Mouse (Mus musculus) spleen, adult 12 weeks (tissue): ENCODE results near the gene Hs3st6.
A peak's percentile ranks its signal among the peaks of the same experiment; 100 is the strongest.

ENCODE experiments used
- DNase-seq: peaks from one replicate; pipeline ENCODE4 v3.0.0; 2022; ENCODE audit warnings: low spot score

The Hs3st6 gene

DNA sequence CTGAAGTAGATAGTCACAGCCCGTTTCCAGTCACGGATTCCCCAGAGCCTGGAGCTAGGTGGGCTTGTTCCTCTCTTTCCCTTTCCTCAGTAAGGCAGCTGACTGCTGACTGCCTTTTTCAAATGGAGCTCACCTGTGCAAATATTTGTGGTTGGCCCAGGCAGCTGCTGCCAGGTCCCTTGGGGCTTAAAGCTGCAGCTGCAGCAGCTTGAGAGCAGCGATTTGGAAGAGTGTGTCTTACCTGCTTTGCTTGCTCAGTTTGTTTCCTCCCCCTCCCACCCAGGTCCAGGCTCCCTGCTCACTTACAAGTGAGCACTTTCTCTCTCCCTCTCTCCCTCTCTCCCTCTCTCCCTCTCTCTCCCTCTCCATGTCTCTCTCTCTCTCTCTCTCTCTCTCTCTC is 16.4 kb downstream of the Hs3st6 start:
- no peak for DNase-seq

DNA sequence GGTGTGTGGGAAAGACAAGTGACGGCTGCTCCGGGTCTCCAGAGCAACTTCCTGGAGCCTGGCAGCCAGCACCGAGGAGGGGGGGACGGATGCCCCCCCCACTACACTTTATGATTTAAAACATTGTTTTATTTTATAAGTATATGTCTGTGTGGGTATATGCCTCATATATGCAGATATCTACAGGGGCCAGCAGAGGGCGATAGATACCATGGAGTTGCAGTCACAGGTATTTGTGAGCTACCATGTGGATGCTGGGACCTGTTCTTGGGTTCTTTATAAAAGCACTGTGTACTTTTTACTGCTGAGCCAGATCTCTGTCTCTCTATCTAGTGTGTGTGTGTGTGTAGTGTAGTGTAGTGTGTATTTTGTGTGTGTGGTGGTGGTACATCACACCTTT is 20.5 kb downstream of the Hs3st6 start:
- DNase-seq = no peak

DNA sequence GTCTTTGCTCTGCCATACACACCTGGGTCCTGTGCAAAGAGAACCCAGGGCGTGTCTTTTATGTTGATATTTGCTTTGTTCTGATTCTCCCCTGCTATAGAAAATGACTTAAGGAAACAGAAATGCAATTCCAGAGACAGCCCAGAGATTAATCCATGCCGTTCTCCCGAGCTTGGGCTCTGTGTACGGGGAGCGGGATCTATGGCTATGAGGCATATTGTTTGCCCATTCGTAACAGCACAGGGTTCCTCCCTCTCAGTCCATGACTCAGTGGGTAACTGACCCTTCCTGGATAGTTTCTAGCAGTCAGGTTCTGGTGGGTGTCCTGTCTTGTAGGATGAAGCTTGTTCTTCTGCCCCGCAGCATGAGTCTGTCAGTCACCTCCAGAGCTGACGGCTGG is 22.4 kb downstream of the Hs3st6 start:
- no peak for DNase-seq

DNA sequence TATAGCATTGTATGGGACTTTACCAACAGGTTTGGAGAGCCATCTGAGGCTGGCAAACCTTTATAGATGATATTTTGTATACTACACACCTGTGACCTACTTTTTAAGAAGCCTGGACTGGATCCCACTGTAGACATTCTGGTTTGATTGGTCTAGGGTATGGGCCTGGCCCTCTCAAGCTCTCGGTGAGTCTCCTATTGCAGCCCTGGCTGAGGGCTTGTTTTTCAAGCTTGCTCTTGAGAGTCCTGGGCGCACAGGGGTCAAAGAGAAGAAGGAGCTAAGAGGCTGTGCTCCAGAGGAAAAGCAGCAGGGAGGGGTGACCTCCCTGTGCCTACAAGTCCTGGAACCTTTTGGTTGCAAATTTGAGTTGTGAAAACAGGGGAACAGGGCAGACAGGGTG is 24.3 kb downstream of the Hs3st6 start:
- no peak for DNase-seq

DNA sequence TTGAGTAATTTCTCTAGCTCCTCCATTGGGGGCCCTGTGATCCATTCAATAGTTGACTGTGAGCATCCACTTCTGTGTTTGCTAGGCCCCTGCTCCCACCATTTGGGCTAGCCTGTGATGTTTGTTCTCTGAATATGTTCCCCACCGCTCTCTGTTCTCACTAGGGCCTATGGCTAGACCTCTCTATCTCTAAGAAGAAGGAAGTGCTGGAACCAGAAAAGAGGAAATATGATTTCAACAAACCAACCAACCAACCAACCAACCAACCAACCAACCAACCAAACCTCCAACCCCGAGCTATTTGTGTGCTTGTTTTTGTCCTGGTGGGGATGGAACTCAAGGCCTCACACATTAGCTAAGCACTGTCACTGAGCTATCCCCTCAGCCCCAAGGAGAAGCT is 28.0 kb downstream of the Hs3st6 start:
- DNase-seq = no peak

DNA sequence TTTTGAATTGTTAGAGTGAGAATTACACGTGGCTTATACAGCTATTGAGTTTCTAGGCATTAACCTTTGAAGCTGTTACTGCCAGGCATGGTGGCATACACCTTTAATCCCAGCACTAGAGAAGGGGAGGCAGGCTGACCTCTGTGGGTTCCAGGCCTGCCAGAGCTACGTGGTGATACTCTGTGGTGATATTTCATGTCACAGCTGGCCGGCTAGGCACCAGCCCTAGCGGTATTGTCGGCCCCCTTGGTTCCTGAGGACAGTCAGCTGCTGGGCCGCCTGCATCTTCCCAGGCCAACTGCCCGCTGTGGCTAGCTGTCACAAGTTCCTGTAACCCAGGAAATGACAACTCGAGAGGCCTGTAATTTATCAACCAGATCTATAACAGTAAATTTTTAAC is 39.4 kb downstream of the Hs3st6 start:
- no peak for DNase-seq

DNA sequence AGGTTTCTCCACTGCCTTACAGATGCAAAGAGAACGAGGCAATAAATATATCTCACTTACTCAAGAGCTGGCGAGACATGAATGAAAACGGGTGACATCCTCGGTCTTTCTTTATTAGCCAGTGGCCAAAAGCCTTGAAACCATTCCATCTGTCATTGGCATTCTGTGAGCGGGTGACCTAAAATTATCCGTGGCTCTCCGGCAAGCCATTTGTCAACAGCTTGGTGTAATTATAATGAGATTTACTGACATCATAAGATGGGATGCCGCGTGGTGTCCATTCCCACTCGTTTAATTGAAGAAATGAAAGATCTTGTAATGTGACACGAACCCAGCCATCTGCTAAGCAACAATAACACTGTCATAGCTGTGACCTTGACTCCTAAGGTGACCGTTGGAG is 42.0 kb downstream of the Hs3st6 start:
- DNase-seq = no peak

DNA sequence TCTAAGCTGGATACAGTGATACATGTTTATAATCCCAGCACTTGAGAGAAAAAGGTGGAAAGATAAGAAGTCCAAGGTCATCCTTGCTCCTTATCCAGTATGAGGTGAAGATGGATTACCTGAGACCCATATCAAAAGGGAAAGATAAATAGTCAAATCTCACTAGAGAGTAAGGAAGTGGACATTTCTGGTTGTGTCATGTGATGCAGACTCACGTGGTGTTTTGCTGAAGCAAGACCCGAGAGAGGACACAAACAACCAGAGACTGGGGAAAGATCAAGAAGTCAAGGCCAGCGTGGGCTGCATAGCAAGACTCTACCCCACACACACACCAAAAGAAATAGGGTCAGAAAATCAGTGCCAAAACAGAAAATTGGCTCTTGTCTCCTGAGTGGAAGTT is 44.2 kb downstream of the Hs3st6 start:
- no peak for DNase-seq

DNA sequence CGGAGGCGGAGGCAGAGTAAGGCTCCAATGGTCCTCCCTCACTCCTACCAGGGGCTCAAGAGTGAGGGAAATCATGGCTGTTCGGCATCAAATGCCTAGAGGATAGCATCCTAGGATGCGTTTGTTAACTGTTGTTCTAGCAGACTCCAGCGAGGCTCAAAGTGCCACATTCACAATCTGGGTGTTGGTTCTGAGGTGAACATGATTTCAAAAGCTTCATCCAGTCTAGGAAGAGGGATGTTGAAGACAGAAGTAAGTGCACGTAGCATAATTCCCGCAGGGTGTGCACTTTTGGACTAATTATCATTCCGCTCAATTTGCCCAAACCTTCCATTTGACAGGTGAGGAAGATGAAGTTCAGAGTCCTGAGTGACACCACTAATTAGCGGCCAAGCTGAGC is 45.4 kb downstream of the Hs3st6 start:
- no peak for DNase-seq

DNA sequence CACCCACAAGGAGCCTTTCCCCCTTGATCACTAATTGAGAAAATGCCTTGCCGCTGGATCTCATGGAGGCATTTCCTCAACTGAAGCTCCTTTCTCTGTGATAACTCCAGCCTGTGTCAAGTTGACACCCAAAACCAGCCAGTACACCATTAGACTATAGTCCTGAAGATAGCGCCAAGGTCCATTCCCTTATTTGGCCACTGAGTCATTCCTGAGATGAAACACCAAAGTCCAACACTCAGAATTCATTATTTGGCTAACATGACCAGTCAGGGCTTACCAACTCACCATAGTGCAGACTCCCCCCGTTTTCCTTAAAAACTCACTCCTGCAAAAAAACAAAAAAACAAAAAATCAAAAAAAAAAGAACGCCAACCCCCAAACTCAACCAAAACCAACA is 46.7 kb downstream of the Hs3st6 start:
- no peak for DNase-seq

DNA sequence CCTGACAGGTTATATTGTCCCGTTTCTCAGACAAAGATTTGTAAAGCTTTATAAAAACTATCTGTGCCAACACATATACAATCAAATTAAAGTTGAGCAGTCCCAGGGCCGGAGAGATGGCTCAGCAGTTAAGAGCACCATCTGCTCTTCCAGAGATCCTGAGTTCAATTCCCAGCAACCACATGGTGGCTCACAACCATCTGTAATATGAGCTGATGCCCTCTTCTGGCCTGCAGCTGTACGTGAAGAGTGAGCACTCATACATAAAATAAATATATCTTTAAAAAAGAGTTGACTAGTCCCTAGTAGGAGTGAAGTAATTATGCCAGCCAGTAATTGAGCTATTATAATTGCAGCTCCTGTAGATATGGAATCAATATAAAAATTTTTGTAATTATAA is 47.7 kb downstream of the Hs3st6 start:
- DNase-seq = no peak

DNA sequence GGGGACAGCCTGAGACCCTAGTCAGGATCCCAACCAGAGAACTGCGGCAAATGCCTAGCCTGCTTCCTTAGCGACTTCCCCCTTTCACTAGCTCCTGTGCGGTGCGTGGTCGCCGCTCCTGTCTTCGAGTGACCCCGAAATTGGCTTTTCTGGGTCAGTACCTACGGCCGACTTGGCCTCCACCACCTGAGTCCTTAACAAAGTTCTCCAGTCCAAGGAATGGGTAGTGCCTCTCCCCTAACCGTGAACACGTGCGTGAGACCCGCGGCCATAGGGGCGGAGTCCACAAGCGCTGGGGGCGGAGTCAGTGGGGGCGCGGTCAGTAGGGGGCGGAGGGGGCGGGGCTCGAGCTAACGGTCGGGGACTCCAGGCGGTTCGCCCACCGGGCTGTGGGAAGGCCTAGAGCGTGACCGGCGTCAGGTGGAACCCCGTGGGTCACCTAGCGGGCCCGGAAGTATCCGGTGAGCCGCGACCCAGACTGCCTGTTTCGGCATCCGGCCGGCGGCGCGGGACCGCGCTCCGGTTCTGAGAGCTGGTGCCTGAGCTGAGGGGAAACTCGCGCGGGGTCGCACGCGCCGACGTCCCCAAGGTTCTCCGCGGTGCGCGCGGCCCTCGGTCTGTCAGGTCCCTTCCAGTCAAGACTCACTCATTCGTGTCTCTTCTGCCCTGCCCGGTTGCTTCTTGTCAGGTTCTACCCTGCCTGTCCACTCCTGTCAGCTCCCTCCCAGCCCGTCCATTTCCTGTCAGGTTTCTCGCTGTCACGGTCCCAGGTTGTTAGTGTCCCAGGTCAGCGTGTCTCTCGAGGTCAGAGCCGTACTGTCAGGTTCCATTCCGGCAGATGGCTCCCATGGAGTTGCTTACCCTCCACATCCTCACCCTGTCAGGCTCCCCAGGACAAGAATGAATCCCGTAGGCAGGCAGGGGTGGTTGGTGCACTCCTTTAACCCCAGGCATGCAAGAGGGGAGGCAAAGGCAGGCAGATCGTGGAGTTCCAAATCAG is 51.5 kb downstream of the Hs3st6 start, which contains the start of gene Meiob:
Meiob (plus strand) TSS at position 338 of the 1,000 bp plus-strand sequence.
- peak; percentile 60 for DNase-seq
